Mouse (Mus musculus): ENCODE measurements around the gene Zdhhc21. TPM values are rescaled to one million over a fixed set of nuclear protein-coding genes. Genes with fewer than 3 reads are reported as not detected.

The Zdhhc21 gene
- total and polyA plus RNA-seq, 2 experiments from 2014 or later, result 14.8 to 50.3 TPM

- H3K9me3 ChIP-seq (ENCODE audit: low read length), result no peaks in the 10 kb centered on the region
- TF ChIP-seq CTCF (IDR thresholded peaks at IDR 0.05), result no peak
- peaks cover 6% of the 10 kb centered on the region; the same call in 1 of the 2 replicates for H3K4me1 ChIP-seq (ENCODE audit: insufficient read depth, low read length)
- H3K36me3 ChIP-seq (ENCODE audit: insufficient read depth, low read length), result no peaks in the 10 kb centered on the region
- no peak for ATAC-seq (ENCODE audit: low FRiP score)
- WGBS, result 37% methylated on average over 3 of the region's 3 CpGs
- H3K4me3 ChIP-seq (ENCODE audit: low read depth, low read length), result no peak overlapping the region
- H3K27ac ChIP-seq (ENCODE audit: low read depth, low read length), result peak overlapping the region; percentile 28; the same call in 1 of the 2 replicates
- peak; percentile 43 for DNase-seq (ENCODE audit: low spot score)
- no peak overlapping the region for H3K9ac ChIP-seq (replicated peaks; ENCODE audit: low read length, poor library complexity, severe bottlenecking)
- H3K27me3 ChIP-seq (ENCODE audit: insufficient read depth, low read length), result no peaks in the 10 kb centered on the region
- no peak overlapping the region for H3K4me2 ChIP-seq (ENCODE audit: low read depth, low read length, poor library complexity, severe bottlenecking)
Measured at GRCm38 (mm10) chr4:82860566-82860965, 808 bp upstream of the Zdhhc21 start.

- no peaks in the 10 kb centered on the region for H3K9me3 ChIP-seq (ENCODE audit: low read length)
- H3K9ac ChIP-seq (replicated peaks; ENCODE audit: low read length, poor library complexity, severe bottlenecking), result peak overlapping the region; percentile 97
- H3K36me3 ChIP-seq (ENCODE audit: insufficient read depth, low read length), result no peaks in the 10 kb centered on the region
- H3K27me3 ChIP-seq (ENCODE audit: insufficient read depth, low read length), result no peaks in the 10 kb centered on the region
- H3K4me1 ChIP-seq (ENCODE audit: insufficient read depth, low read length), result peaks cover 6% of the 10 kb centered on the region; the same call in 1 of the 2 replicates
- no peak for TF ChIP-seq CTCF (IDR thresholded peaks at IDR 0.05)
- peak overlapping the region; percentile 96; the same call in 1 of the 2 replicates for H3K27ac ChIP-seq (ENCODE audit: low read depth, low read length)
- WGBS, result 26% methylated on average over 4 of the region's 4 CpGs
- ATAC-seq (ENCODE audit: low FRiP score), result no peak
- H3K4me3 ChIP-seq (ENCODE audit: low read depth, low read length), result peak overlapping the region; percentile 81
- no peak for DNase-seq (ENCODE audit: low spot score)
- H3K4me2 ChIP-seq (ENCODE audit: low read depth, low read length, poor library complexity, severe bottlenecking), result peak overlapping the region; percentile 83
Measured at GRCm38 (mm10) chr4:82858431-82859010, 1.2 kb downstream of the Zdhhc21 start.

GRCm38 (mm10) chr4:82856986-82857385 lies 2.8 kb downstream of the Zdhhc21 start:
- Histone ChIP-seq H3K9ac (replicated peaks; ENCODE audit: low read length, poor library complexity, severe bottlenecking) (no peak overlapping the region), H3K4me2 (ENCODE audit: low read depth, low read length, poor library complexity, severe bottlenecking) (no peak overlapping the region)
- no peak for TF ChIP-seq CTCF (IDR thresholded peaks at IDR 0.05)

GRCm38 (mm10) chr4:82853809-82854208 lies 5.9 kb downstream of the Zdhhc21 start:
- Histone ChIP-seq H3K9ac (replicated peaks; ENCODE audit: low read length, poor library complexity, severe bottlenecking) (no peak overlapping the region), H3K4me2 (ENCODE audit: low read depth, low read length, poor library complexity, severe bottlenecking) (no peak overlapping the region), H3K9me3 (ENCODE audit: low read length) (no peaks in the 10 kb centered on the region), H3K27me3 (ENCODE audit: insufficient read depth, low read length) (no peaks in the 10 kb centered on the region), H3K36me3 (ENCODE audit: insufficient read depth, low read length) (no peaks in the 10 kb centered on the region), H3K27ac (ENCODE audit: low read depth, low read length) (no peak overlapping the region), H3K4me1 (ENCODE audit: insufficient read depth, low read length) (peaks cover 6% of the 10 kb centered on the region; the same call in 1 of the 2 replicates), H3K4me3 (ENCODE audit: low read depth, low read length) (no peak overlapping the region)
- WGBS, result 87% methylated on average over 2 of the region's 2 CpGs
- no peak for TF ChIP-seq CTCF (IDR thresholded peaks at IDR 0.05)
- DNase-seq (ENCODE audit: low spot score), result no peak
- ATAC-seq (ENCODE audit: low FRiP score), result no peak

More at GRCm38 (mm10) chr4:82856986-82857385, 2.8 kb downstream of the Zdhhc21 start:
- ATAC-seq (ENCODE audit: low FRiP score) (no peak), DNase-seq (ENCODE audit: low spot score) (no peak)
- H3K27me3 ChIP-seq (ENCODE audit: insufficient read depth, low read length), result no peaks in the 10 kb centered on the region
- peaks cover 6% of the 10 kb centered on the region; the same call in 1 of the 2 replicates for H3K4me1 ChIP-seq (ENCODE audit: insufficient read depth, low read length)
- H3K4me3 ChIP-seq (ENCODE audit: low read depth, low read length), result no peak overlapping the region
- H3K36me3 ChIP-seq (ENCODE audit: insufficient read depth, low read length), result no peaks in the 10 kb centered on the region
- H3K9me3 ChIP-seq (ENCODE audit: low read length), result no peaks in the 10 kb centered on the region
- no peak overlapping the region for H3K27ac ChIP-seq (ENCODE audit: low read depth, low read length)
- 87% methylated on average over 3 of the region's 3 CpGs for WGBS

GRCm38 (mm10) chr4:82848552-82849234 lies 11.1 kb downstream of the Zdhhc21 start:
- DNase-seq (ENCODE audit: low spot score), result no peak
- Histone ChIP-seq H3K9me3 (ENCODE audit: low read length) (no peaks in the 10 kb centered on the region), H3K27me3 (ENCODE audit: insufficient read depth, low read length) (no peaks in the 10 kb centered on the region), H3K4me3 (ENCODE audit: low read depth, low read length) (no peak overlapping the region), H3K4me2 (ENCODE audit: low read depth, low read length, poor library complexity, severe bottlenecking) (no peak overlapping the region), H3K4me1 (ENCODE audit: insufficient read depth, low read length) (no peaks in the 10 kb centered on the region), H3K9ac (replicated peaks; ENCODE audit: low read length, poor library complexity, severe bottlenecking) (no peak overlapping the region), H3K36me3 (ENCODE audit: insufficient read depth, low read length) (peaks cover 2% of the 10 kb centered on the region; the same call in 1 of the 2 replicates), H3K27ac (ENCODE audit: low read depth, low read length) (no peak overlapping the region)
- TF ChIP-seq CTCF (IDR thresholded peaks at IDR 0.05), result no peak
- WGBS, result 62% methylated on average over 5 of the region's 5 CpGs
- ATAC-seq (ENCODE audit: low FRiP score), result no peak

All from midbrain, postnatal 0 days (tissue).